Mouse (Mus musculus): ENCODE measurements around the gene Cyp2j5. TPM values are rescaled to one million over a fixed set of nuclear protein-coding genes. Genes with fewer than 3 reads are reported as not detected.
A peak's percentile ranks its signal among the peaks of the same experiment; 100 is the strongest.

Cyp2j5 gene
- 0.09 and 0.14 TPM in 2 replicates for polyA plus RNA-seq (2015; fragmentation: Nextera tagmentation; extraction: Ambion mirVana)

- no peak within 1 kb of the TSS for H3K9ac ChIP-seq (ENCODE audit: low read length)
- ATAC-seq (ENCODE audit: insufficient read depth, low FRiP score): no peak
- H3K4me2 ChIP-seq (ENCODE audit: low read depth, low read length): no peak within 1 kb of the TSS
- no peak within 1 kb of the TSS for H3K4me3 ChIP-seq (replicated peaks; ENCODE audit: low read length)
- WGBS: 80% methylated on average over 2 of the region's 2 CpGs
- no peaks in the 10 kb centered on the region for H3K36me3 ChIP-seq (ENCODE audit: control insufficient read depth, insufficient read depth, low read length)
- no peaks in the 10 kb centered on the region for H3K9me3 ChIP-seq (replicated peaks; ENCODE audit: control insufficient read depth, low read length)
- no peaks in the 10 kb centered on the region for H3K27me3 ChIP-seq (ENCODE audit: control insufficient read depth, insufficient read depth, low read length)
- H3K4me1 ChIP-seq (ENCODE audit: control insufficient read depth, insufficient read depth, low read length): no peaks in the 10 kb centered on the region
- no peak within 1 kb of the TSS for H3K27ac ChIP-seq (ENCODE audit: low read length)
These were observed at the start of gene Cyp2j5 for GRCm38 (mm10) chr4:96663991-96664390. Gene Cyp2j5 (minus strand): TSS chr4:96664154.

GRCm38 (mm10) chr4:96705281-96705951, 41.5 kb upstream of the Cyp2j5 start:
- Histone ChIP-seq H3K27ac (ENCODE audit: low read length) (no peak overlapping the region), H3K4me3 (replicated peaks; ENCODE audit: low read length) (no peak overlapping the region), H3K4me2 (ENCODE audit: low read depth, low read length) (no peak overlapping the region), H3K4me1 (ENCODE audit: control insufficient read depth, insufficient read depth, low read length) (no peaks in the 10 kb centered on the region), H3K27me3 (ENCODE audit: control insufficient read depth, insufficient read depth, low read length) (no peaks in the 10 kb centered on the region), H3K9me3 (replicated peaks; ENCODE audit: control insufficient read depth, low read length) (no peaks in the 10 kb centered on the region), H3K9ac (ENCODE audit: low read length) (no peak overlapping the region), H3K36me3 (ENCODE audit: control insufficient read depth, insufficient read depth, low read length) (no peaks in the 10 kb centered on the region)
- WGBS: 60% methylated on average over 2 of the region's 2 CpGs
- ATAC-seq (ENCODE audit: insufficient read depth, low FRiP score): no peak

- no peak overlapping the region for H3K9ac ChIP-seq (ENCODE audit: low read length)
- no peaks in the 10 kb centered on the region for H3K9me3 ChIP-seq (replicated peaks; ENCODE audit: control insufficient read depth, low read length)
- no peak overlapping the region for H3K4me2 ChIP-seq (ENCODE audit: low read depth, low read length)
- no peaks in the 10 kb centered on the region for H3K27me3 ChIP-seq (ENCODE audit: control insufficient read depth, insufficient read depth, low read length)
- H3K27ac ChIP-seq (ENCODE audit: low read length): no peak overlapping the region
- no peaks in the 10 kb centered on the region for H3K36me3 ChIP-seq (ENCODE audit: control insufficient read depth, insufficient read depth, low read length)
- H3K4me3 ChIP-seq (replicated peaks; ENCODE audit: low read length): no peak overlapping the region
- H3K4me1 ChIP-seq (ENCODE audit: control insufficient read depth, insufficient read depth, low read length): no peaks in the 10 kb centered on the region
- no peak for ATAC-seq (ENCODE audit: insufficient read depth, low FRiP score)
- 60% methylated on average over 5 of the region's 5 CpGs for WGBS
These were observed 34.2 kb upstream of the Cyp2j5 start for GRCm38 (mm10) chr4:96698218-96698561.

- no peak overlapping the region for H3K9ac ChIP-seq (ENCODE audit: low read length)
These were observed 33.7 kb upstream of the Cyp2j5 start for GRCm38 (mm10) chr4:96697511-96698217.

GRCm38 (mm10) chr4:96696614-96697360, 32.8 kb upstream of the Cyp2j5 start:
- Histone ChIP-seq H3K4me3 (replicated peaks; ENCODE audit: low read length) (no peak overlapping the region), H3K4me1 (ENCODE audit: control insufficient read depth, insufficient read depth, low read length) (no peaks in the 10 kb centered on the region), H3K9ac (ENCODE audit: low read length) (no peak overlapping the region), H3K27ac (ENCODE audit: low read length) (no peak overlapping the region; the same call in 1 of the 2 replicates), H3K27me3 (ENCODE audit: control insufficient read depth, insufficient read depth, low read length) (no peaks in the 10 kb centered on the region), H3K36me3 (ENCODE audit: control insufficient read depth, insufficient read depth, low read length) (no peaks in the 10 kb centered on the region), H3K9me3 (replicated peaks; ENCODE audit: control insufficient read depth, low read length) (no peaks in the 10 kb centered on the region), H3K4me2 (ENCODE audit: low read depth, low read length) (peak overlapping the region; percentile 16; the same call in 1 of the 2 replicates)
- WGBS: 29% methylated on average over 13 of the region's 13 CpGs
- peak; percentile 40; the same call in 1 of the 2 replicates for ATAC-seq (ENCODE audit: insufficient read depth, low FRiP score)

More at GRCm38 (mm10) chr4:96697511-96698217, 33.7 kb upstream of the Cyp2j5 start:
- Histone ChIP-seq H3K36me3 (ENCODE audit: control insufficient read depth, insufficient read depth, low read length) (no peaks in the 10 kb centered on the region), H3K4me2 (ENCODE audit: low read depth, low read length) (no peak overlapping the region), H3K27ac (ENCODE audit: low read length) (no peak overlapping the region), H3K4me1 (ENCODE audit: control insufficient read depth, insufficient read depth, low read length) (no peaks in the 10 kb centered on the region), H3K9me3 (replicated peaks; ENCODE audit: control insufficient read depth, low read length) (no peaks in the 10 kb centered on the region), H3K4me3 (replicated peaks; ENCODE audit: low read length) (no peak overlapping the region), H3K27me3 (ENCODE audit: control insufficient read depth, insufficient read depth, low read length) (no peaks in the 10 kb centered on the region)
- WGBS: 72% methylated on average over 15 of the region's 15 CpGs
- ATAC-seq (ENCODE audit: insufficient read depth, low FRiP score): peak; percentile 29; the same call in 1 of the 2 replicates

- ATAC-seq (ENCODE audit: insufficient read depth, low FRiP score): no peak
- Histone ChIP-seq H3K4me2 (ENCODE audit: low read depth, low read length) (no peak overlapping the region), H3K27me3 (ENCODE audit: control insufficient read depth, insufficient read depth, low read length) (no peaks in the 10 kb centered on the region), H3K4me1 (ENCODE audit: control insufficient read depth, insufficient read depth, low read length) (peaks cover 3% of the 10 kb centered on the region; the same call in 1 of the 2 replicates), H3K27ac (ENCODE audit: low read length) (no peak overlapping the region), H3K9ac (ENCODE audit: low read length) (no peak overlapping the region), H3K4me3 (replicated peaks; ENCODE audit: low read length) (no peak overlapping the region), H3K9me3 (replicated peaks; ENCODE audit: control insufficient read depth, low read length) (no peaks in the 10 kb centered on the region), H3K36me3 (ENCODE audit: control insufficient read depth, insufficient read depth, low read length) (no peaks in the 10 kb centered on the region)
- WGBS: 69% methylated on average over 2 of the region's 2 CpGs
These were observed 23.4 kb upstream of the Cyp2j5 start for GRCm38 (mm10) chr4:96687358-96687803.

GRCm38 (mm10) chr4:96683474-96683873, 19.5 kb upstream of the Cyp2j5 start:
- no peak; the same call in 1 of the 2 replicates for ATAC-seq (ENCODE audit: insufficient read depth, low FRiP score)
- Histone ChIP-seq H3K9me3 (replicated peaks; ENCODE audit: control insufficient read depth, low read length) (no peaks in the 10 kb centered on the region), H3K4me2 (ENCODE audit: low read depth, low read length) (no peak overlapping the region), H3K4me1 (ENCODE audit: control insufficient read depth, insufficient read depth, low read length) (peaks cover 4% of the 10 kb centered on the region; the same call in 1 of the 2 replicates), H3K36me3 (ENCODE audit: control insufficient read depth, insufficient read depth, low read length) (no peaks in the 10 kb centered on the region), H3K4me3 (replicated peaks; ENCODE audit: low read length) (no peak overlapping the region), H3K27ac (ENCODE audit: low read length) (no peak overlapping the region), H3K9ac (ENCODE audit: low read length) (no peak overlapping the region), H3K27me3 (ENCODE audit: control insufficient read depth, insufficient read depth, low read length) (no peaks in the 10 kb centered on the region)
- 34% methylated on average over 2 of the region's 2 CpGs for WGBS

- H3K4me2 ChIP-seq (ENCODE audit: low read depth, low read length): no peak overlapping the region
- no peak for ATAC-seq (ENCODE audit: insufficient read depth, low FRiP score)
- H3K27me3 ChIP-seq (ENCODE audit: control insufficient read depth, insufficient read depth, low read length): no peaks in the 10 kb centered on the region
These were observed 17.0 kb upstream of the Cyp2j5 start for GRCm38 (mm10) chr4:96680966-96681365.

GRCm38 (mm10) chr4:96680233-96680632, 16.3 kb upstream of the Cyp2j5 start:
- WGBS: 11% methylated on average over 1 of the region's 1 CpGs
- Histone ChIP-seq H3K36me3 (ENCODE audit: control insufficient read depth, insufficient read depth, low read length) (no peaks in the 10 kb centered on the region), H3K27me3 (ENCODE audit: control insufficient read depth, insufficient read depth, low read length) (no peaks in the 10 kb centered on the region), H3K27ac (ENCODE audit: low read length) (no peak overlapping the region), H3K4me1 (ENCODE audit: control insufficient read depth, insufficient read depth, low read length) (peaks cover 4% of the 10 kb centered on the region; the same call in 1 of the 2 replicates), H3K4me2 (ENCODE audit: low read depth, low read length) (no peak overlapping the region), H3K4me3 (replicated peaks; ENCODE audit: low read length) (no peak overlapping the region), H3K9me3 (replicated peaks; ENCODE audit: control insufficient read depth, low read length) (no peaks in the 10 kb centered on the region), H3K9ac (ENCODE audit: low read length) (no peak overlapping the region)
- ATAC-seq (ENCODE audit: insufficient read depth, low FRiP score): no peak

More at GRCm38 (mm10) chr4:96680966-96681365, 17.0 kb upstream of the Cyp2j5 start:
- Histone ChIP-seq H3K9ac (ENCODE audit: low read length) (no peak overlapping the region), H3K36me3 (ENCODE audit: control insufficient read depth, insufficient read depth, low read length) (no peaks in the 10 kb centered on the region), H3K4me3 (replicated peaks; ENCODE audit: low read length) (no peak overlapping the region), H3K9me3 (replicated peaks; ENCODE audit: control insufficient read depth, low read length) (no peaks in the 10 kb centered on the region), H3K27ac (ENCODE audit: low read length) (no peak overlapping the region), H3K4me1 (ENCODE audit: control insufficient read depth, insufficient read depth, low read length) (peaks cover 4% of the 10 kb centered on the region; the same call in 1 of the 2 replicates)

All from stomach, embryonic 16.5 days (tissue).